Mouse (Mus musculus) neural tube, embryonic 13.5 days (tissue): ENCODE results near the gene Itpkc. TPM values are rescaled to one million over a fixed set of nuclear protein-coding genes. Genes with fewer than 3 reads are reported as not detected.
A peak's percentile ranks its signal among the peaks of the same experiment; 100 is the strongest.

Source experiments
- ATAC-seq: fragments of 200-750 bp; cut with Nextera tagmentation; 2 replicates; pipeline ENCODE4 v1.8.0; 2017; ENCODE audit warnings: low read depth, mild to moderate bottlenecking, moderate TSS enrichment, moderate library complexity
- H3K27ac ChIP-seq: fragments of 300-500 bp; sonication (generic); replicated peaks from 2 replicates; pipeline ENCODE4 v1.5.1; 2015; ENCODE audit warnings: moderate library complexity, mild to moderate bottlenecking, inconsistent platforms
- H3K27me3 ChIP-seq: fragments of 300-500 bp; sonication (generic); 2 replicates; pipeline ENCODE4 v1.6.1; 2015; ENCODE audit warnings: mild to moderate bottlenecking, inconsistent platforms
- H3K36me3 ChIP-seq: fragments of 300-500 bp; sonication (generic); 2 replicates; pipeline ENCODE4 v1.6.1; 2015; ENCODE audit warnings: mild to moderate bottlenecking, inconsistent platforms
- H3K4me1 ChIP-seq: fragments of 300-500 bp; sonication (generic); replicated peaks from 2 replicates; pipeline ENCODE4 v1.6.1; 2015; ENCODE audit warnings: inconsistent platforms
- H3K4me2 ChIP-seq: fragments of 300-500 bp; sonication (generic); 2 replicates; pipeline ENCODE4 v1.6.1; 2015; ENCODE audit warnings: inconsistent platforms, mild to moderate bottlenecking, moderate library complexity
- H3K4me3 ChIP-seq: fragments of 300-500 bp; sonication (generic); 2 replicates; pipeline ENCODE4 v1.5.1; 2015; ENCODE audit warnings: mild to moderate bottlenecking, inconsistent platforms
- H3K9ac ChIP-seq: fragments of 300-500 bp; sonication (generic); 2 replicates; pipeline ENCODE4 v1.6.1; 2015; ENCODE audit warnings: moderate library complexity, mild to moderate bottlenecking, inconsistent platforms
- H3K9me3 ChIP-seq: fragments of 300-500 bp; sonication (generic); 2 replicates; pipeline ENCODE4 v1.6.1; 2016; ENCODE audit warnings: inconsistent platforms
- WGBS: fragments of 180-500 bp; shearing (Covaris S2); methylation state at CpG from one replicate; pipeline ENCODE4 v1.1.7; 2015; 5-methylcytosine and 5-hydroxymethylcytosine counted together
- polyA plus RNA-seq: library from polyadenylated mRNA; unstranded; fragments of >200 nt; fragmentation: Nextera tagmentation; extraction: Ambion mirVana; gene quantifications from 2 replicates; pipeline ENCODE4 v1.2.1, GENCODE M21; 2015

Itpkc gene
- polyA plus RNA-seq, 1 experiment from 2014 or later, result 7.5 TPM

DNA sequence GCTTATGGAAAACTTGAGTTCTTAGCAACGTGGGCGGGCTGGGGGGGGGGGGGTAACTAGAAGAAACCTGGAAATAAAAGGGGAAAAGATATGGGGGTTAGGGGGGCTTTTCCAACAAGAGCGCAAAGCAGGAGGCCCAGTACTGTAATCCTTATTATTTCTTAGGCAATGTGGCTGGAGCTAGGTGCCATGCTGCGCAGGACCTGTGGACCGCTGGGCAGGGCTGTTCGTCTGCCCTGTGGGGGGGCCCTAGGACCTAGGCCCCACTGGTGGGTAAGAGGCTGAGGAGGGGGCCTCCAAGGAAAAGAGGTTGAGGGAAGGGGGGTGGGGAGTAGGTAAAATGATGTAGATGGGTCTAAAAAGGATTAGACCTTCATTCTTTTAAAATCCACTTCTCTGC lies 4.8 kb upstream of the Itpkc start:
- H3K4me3 ChIP-seq, result peak overlapping the region; percentile 57
- 4% methylated on average over 6 of the region's 6 CpGs for WGBS
- H3K36me3 ChIP-seq, result peaks cover 15% of the 10 kb centered on the region; the same call in 1 of the 2 replicates
- peak; percentile 56 for ATAC-seq
- no peaks in the 10 kb centered on the region for H3K9me3 ChIP-seq
- no peaks in the 10 kb centered on the region for H3K27me3 ChIP-seq
- H3K9ac ChIP-seq, result peak overlapping the region; percentile 73
- peak overlapping the region; percentile 84 for H3K27ac ChIP-seq
- peak overlapping the region; percentile 77 for H3K4me2 ChIP-seq
- H3K4me1 ChIP-seq, result peaks cover 23% of the 10 kb centered on the region

- ATAC-seq, result peak; percentile 90
- Histone ChIP-seq H3K27ac (peak within 1 kb of the TSS; percentile 84), H3K4me3 (peak within 1 kb of the TSS; percentile 57), H3K9me3 (no peaks in the 10 kb centered on the region), H3K4me1 (peaks cover 23% of the 10 kb centered on the region), H3K9ac (peak within 1 kb of the TSS; percentile 73), H3K4me2 (peak within 1 kb of the TSS; percentile 77), H3K27me3 (no peaks in the 10 kb centered on the region), H3K36me3 (peaks cover 15% of the 10 kb centered on the region; the same call in 1 of the 2 replicates)
- under 1% methylated on average over 25 of the region's 25 CpGs for WGBS
These were observed 4.4 kb upstream of the Itpkc start, which contains the start of gene Coq8b for GRCm38 (mm10) chr7:27232781-27233281. Coq8b (plus strand) TSS chr7:27233023.

- H3K4me3 ChIP-seq, result no peak overlapping the region
These were observed 3.4 kb upstream of the Itpkc start for GRCm38 (mm10) chr7:27231693-27232331.

DNA sequence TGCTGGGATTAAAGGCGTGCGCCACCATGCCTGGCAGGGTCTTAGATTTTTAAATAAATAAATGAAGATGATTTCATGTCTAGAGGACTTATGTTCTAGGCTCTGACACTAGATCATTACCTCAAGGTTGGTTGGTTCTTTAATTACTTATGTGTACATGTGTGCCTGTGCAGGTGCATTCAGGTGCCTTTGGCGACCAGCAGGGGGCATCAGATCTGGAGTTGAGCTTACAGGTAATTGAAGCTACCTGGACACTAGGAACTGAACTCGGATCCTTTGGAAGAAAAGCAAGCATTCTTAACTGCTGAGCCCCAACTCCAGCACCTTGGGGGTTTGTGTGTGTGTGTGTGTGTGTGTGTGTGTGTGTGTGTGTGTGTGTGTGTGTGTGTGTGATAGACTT lies 2.3 kb upstream of the Itpkc start:
- Histone ChIP-seq H3K36me3 (0 out of 2 replicates have a peak, but pooled peaks cover under 1% of the 10 kb centered on the region), H3K9me3 (no peaks in the 10 kb centered on the region), H3K4me1 (peaks cover 43% of the 10 kb centered on the region), H3K4me3 (no peak overlapping the region), H3K4me2 (no peak overlapping the region), H3K27me3 (no peaks in the 10 kb centered on the region), H3K27ac (no peak overlapping the region), H3K9ac (no peak overlapping the region)
- no peak for ATAC-seq
- 83% methylated on average over 4 of the region's 4 CpGs for WGBS

More at GRCm38 (mm10) chr7:27231693-27232331, 3.4 kb upstream of the Itpkc start:
- Histone ChIP-seq H3K27ac (peak overlapping the region; percentile 84), H3K36me3 (0 out of 2 replicates have a peak, but pooled peaks cover 6% of the 10 kb centered on the region), H3K4me1 (peaks cover 33% of the 10 kb centered on the region), H3K4me2 (no peak overlapping the region), H3K27me3 (no peaks in the 10 kb centered on the region), H3K9me3 (no peaks in the 10 kb centered on the region), H3K9ac (no peak overlapping the region)
- no peak for ATAC-seq
- WGBS, result 75% methylated on average over 7 of the region's 7 CpGs

DNA sequence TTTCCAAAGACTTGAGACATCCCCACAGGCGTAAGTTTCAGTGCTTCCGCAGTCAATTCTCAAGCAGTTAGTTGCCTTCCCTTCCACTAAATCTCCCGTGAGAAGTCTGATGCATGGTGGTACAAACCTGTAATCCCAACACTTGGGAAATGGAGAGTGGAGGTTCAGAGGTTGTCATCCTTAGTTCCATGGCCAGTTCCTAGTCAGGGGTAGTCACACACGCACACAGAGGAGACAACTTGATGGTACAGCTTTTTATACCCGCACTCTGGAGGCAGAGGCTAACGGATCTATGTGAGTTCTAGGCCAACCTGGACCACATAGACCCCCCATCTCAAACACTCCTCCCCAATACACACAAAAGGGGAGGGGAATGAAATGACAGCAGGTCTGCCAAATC lies 404 bp upstream of the Itpkc start:
- ATAC-seq, result no peak
- Histone ChIP-seq H3K4me2 (peak overlapping the region; percentile 97), H3K9ac (peak overlapping the region; percentile 92), H3K9me3 (no peaks in the 10 kb centered on the region), H3K36me3 (no peaks in the 10 kb centered on the region), H3K4me1 (peaks cover 58% of the 10 kb centered on the region), H3K4me3 (peak overlapping the region; percentile 89), H3K27ac (peak overlapping the region; percentile 87), H3K27me3 (no peaks in the 10 kb centered on the region)
- 21% methylated on average over 6 of the region's 6 CpGs for WGBS

DNA sequence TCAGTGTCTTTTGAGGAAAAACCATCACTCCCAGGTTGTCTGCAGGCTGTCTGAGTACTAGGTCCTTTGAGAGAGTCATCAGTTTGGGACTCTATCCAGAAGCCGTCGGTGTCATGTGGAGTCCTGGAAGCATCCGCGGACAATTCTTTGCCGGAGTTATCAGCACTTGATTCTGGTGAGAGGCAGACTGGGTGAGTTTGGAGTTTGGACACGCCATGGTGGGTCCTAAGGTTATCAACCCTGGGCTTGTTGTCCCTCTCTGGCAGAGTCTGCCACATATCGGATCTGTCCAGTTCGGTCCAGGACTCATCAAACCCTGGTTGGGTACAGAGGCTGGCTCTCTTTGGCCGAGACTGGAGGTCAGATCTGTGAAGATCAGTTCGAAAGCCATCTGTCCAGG lies 785 bp downstream of the Itpkc start:
- no peaks in the 10 kb centered on the region for H3K9me3 ChIP-seq
- peak overlapping the region; percentile 87 for H3K27ac ChIP-seq
- no peaks in the 10 kb centered on the region for H3K27me3 ChIP-seq
- peak overlapping the region; percentile 97 for H3K4me2 ChIP-seq
- H3K9ac ChIP-seq, result peak overlapping the region; percentile 92
- ATAC-seq, result peak; percentile 6
- 6% methylated on average over 10 of the region's 10 CpGs for WGBS
- H3K4me3 ChIP-seq, result peak overlapping the region; percentile 89
- H3K36me3 ChIP-seq, result peaks cover 7% of the 10 kb centered on the region; the same call in 1 of the 2 replicates
- H3K4me1 ChIP-seq, result peaks cover 59% of the 10 kb centered on the region

DNA sequence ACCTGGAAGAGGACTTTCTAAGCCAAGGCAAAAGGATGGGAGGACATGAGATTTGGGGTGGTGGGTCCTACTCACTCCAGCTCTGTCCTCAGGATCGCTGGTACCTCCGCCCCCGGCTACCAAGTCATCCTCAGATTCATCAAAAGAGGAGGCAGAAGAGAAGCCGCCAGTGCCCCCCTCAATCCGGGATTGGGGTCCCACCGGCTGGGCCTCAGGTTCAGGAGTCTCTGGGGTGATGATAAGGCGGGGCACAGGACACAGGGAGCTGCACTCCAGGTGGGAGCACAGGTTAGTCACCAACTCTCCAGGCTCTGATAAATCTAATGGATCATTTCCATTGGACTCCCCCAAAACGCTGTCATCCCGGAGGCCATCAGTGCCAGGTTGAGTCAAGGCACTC lies 1.2 kb downstream of the Itpkc start:
- WGBS, result 36% methylated on average over 9 of the region's 9 CpGs
- peaks cover 61% of the 10 kb centered on the region for H3K4me1 ChIP-seq
- no peak for ATAC-seq

GRCm38 (mm10) chr7:27224877-27225575 lies 3.4 kb downstream of the Itpkc start:
- peak overlapping the region; percentile 92 for H3K9ac ChIP-seq
- H3K4me3 ChIP-seq, result peak overlapping the region; percentile 89
- H3K4me2 ChIP-seq, result peak overlapping the region; percentile 97
- 65% methylated on average over 11 of the region's 11 CpGs for WGBS
- H3K9me3 ChIP-seq, result no peaks in the 10 kb centered on the region
- H3K36me3 ChIP-seq, result peaks cover 19% of the 10 kb centered on the region
- H3K27me3 ChIP-seq, result no peaks in the 10 kb centered on the region
- H3K27ac ChIP-seq, result no peak overlapping the region
- peaks cover 61% of the 10 kb centered on the region for H3K4me1 ChIP-seq
- ATAC-seq, result no peak

More for the DNA sequence above, 1.2 kb downstream of the Itpkc start:
- peak overlapping the region; percentile 97 for H3K4me2 ChIP-seq
- no peak overlapping the region for H3K27ac ChIP-seq
- H3K36me3 ChIP-seq, result peaks cover 11% of the 10 kb centered on the region; the same call in 1 of the 2 replicates
- H3K9ac ChIP-seq, result peak overlapping the region; percentile 92
- no peaks in the 10 kb centered on the region for H3K9me3 ChIP-seq
- no peaks in the 10 kb centered on the region for H3K27me3 ChIP-seq
- peak overlapping the region; percentile 89 for H3K4me3 ChIP-seq

DNA sequence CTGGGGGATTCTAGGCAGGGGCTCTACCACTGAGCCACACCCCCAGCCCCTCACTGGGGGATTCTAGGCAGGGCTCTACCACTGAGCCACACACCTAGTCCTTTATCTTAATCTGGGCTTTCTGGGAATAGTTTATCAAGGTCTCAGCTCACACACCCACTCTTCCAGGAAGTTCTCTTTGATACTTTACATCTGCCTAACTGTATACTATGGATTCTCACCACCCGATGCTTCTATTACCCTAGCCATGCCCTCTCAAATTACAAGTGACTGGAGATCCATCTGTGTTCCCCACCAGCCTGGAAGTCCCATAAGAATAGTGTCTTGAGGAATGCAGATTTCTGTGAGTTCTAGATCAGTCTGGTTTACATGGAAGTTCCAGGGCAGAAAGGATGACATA lies 5.9 kb downstream of the Itpkc start:
- no peak overlapping the region for H3K27ac ChIP-seq
- H3K4me1 ChIP-seq, result peaks cover 52% of the 10 kb centered on the region
- 77% methylated on average over 1 of the region's 1 CpGs for WGBS
- no peak overlapping the region for H3K4me3 ChIP-seq
- no peak overlapping the region for H3K9ac ChIP-seq
- H3K36me3 ChIP-seq, result peaks cover 42% of the 10 kb centered on the region
- no peaks in the 10 kb centered on the region for H3K9me3 ChIP-seq
- no peak overlapping the region for H3K4me2 ChIP-seq
- H3K27me3 ChIP-seq, result no peaks in the 10 kb centered on the region
- no peak for ATAC-seq

DNA sequence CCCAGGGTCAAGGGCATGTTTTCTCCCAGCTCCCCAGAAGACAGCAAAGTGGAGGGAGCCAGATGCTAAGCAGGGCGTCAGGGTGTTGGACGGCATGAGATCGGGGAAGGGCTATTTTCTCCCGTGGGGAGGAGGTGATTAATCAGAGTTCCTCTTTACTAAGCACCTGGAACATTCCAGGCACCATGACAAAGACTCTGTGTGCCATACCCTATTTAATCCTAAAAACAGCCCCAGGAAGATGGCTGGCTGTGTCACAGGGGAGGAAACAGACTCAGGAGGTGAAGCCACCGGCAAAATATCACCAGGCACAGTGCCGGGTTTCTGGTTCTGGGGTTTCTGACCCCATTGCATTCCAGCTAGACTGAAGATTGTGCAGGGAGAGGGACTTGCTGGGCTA lies 6.5 kb downstream of the Itpkc start:
- H3K27me3 ChIP-seq, result no peaks in the 10 kb centered on the region
- peaks cover 46% of the 10 kb centered on the region for H3K4me1 ChIP-seq
- no peak overlapping the region for H3K9ac ChIP-seq
- 83% methylated on average over 6 of the region's 6 CpGs for WGBS
- no peak overlapping the region for H3K4me3 ChIP-seq
- no peak for ATAC-seq
- no peak overlapping the region for H3K4me2 ChIP-seq
- H3K9me3 ChIP-seq, result no peaks in the 10 kb centered on the region
- no peak overlapping the region for H3K27ac ChIP-seq
- H3K36me3 ChIP-seq, result peaks cover 47% of the 10 kb centered on the region

GRCm38 (mm10) chr7:27219937-27220336 lies 8.5 kb downstream of the Itpkc start:
- Histone ChIP-seq H3K4me2 (no peak overlapping the region), H3K9me3 (no peaks in the 10 kb centered on the region), H3K4me3 (no peak overlapping the region), H3K4me1 (peaks cover 26% of the 10 kb centered on the region), H3K27ac (no peak overlapping the region), H3K27me3 (no peaks in the 10 kb centered on the region), H3K36me3 (peaks cover 66% of the 10 kb centered on the region), H3K9ac (no peak overlapping the region)
- WGBS, result 71% methylated on average over 11 of the region's 11 CpGs
- ATAC-seq, result no peak

- ATAC-seq, result no peak
- H3K27ac ChIP-seq, result no peak overlapping the region
- H3K27me3 ChIP-seq, result no peaks in the 10 kb centered on the region
- H3K36me3 ChIP-seq, result peaks cover 79% of the 10 kb centered on the region
- no peaks in the 10 kb centered on the region for H3K9me3 ChIP-seq
- H3K4me3 ChIP-seq, result no peak overlapping the region
- H3K4me1 ChIP-seq, result peaks cover 13% of the 10 kb centered on the region
- H3K4me2 ChIP-seq, result no peak overlapping the region
- H3K9ac ChIP-seq, result no peak overlapping the region
- 87% methylated on average over 7 of the region's 7 CpGs for WGBS
These were observed 9.9 kb downstream of the Itpkc start for GRCm38 (mm10) chr7:27218586-27218985.
